Mouse (Mus musculus): Measurements from ENCODE around the gene Copz2.

- no peak for TF ChIP-seq CTCF (IDR thresholded peaks at IDR 0.05; ENCODE audit: low read depth, low read length)
- TF ChIP-seq POLR2A (IDR thresholded peaks at IDR 0.05; ENCODE audit: insufficient read depth, low read length) = no peak
Measured at GRCm38 (mm10) chr11:96808066-96808465, 41.6 kb upstream of the Copz2 start.
